Mouse (Mus musculus): ENCODE measurements around the gene Bhlhe40. TPM values are rescaled to one million over a fixed set of nuclear protein-coding genes. Genes with fewer than 3 reads are reported as not detected.

Bhlhe40 gene
- polyA plus RNA-seq, 1 experiment: 56.4 TPM

DNA sequence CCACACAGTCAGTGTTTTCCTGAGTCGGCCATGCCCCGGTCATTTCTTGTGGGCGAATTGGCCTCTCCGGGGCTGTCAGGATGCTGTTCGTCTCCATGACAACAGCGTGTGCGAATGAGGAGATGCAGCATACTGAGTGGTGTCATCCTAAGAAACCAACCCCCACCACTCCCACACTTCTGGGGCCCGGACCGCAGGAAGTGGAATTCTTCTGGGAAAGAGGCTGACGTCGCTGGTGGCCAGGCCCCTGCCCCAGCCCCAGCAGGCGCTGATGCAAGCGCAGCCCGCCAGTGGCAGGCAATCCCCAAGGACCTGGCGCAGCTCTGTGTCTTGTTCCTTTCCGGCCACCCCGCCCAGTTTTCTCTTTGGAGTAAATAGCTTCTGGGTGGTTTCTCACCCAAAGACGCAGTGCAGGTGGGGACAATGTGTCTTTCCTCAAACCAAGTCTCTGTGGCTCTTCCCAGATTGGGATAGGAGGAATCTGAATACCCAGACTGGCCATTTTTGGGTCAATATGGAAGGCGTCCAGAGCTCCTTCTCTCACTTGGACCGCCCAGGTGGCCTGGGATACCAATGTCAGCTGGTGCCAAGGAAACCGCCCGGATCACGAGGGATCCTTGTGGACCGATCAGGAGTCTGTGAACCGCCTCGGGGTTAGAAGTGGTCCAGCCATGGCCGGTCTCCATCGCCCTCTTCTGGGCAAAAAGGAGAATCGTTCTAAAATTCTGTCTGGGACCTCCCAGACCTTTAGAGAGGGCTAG is 49.2 kb downstream of the Bhlhe40 start:
- Histone ChIP-seq H3K4me1 (ENCODE audit: control insufficient read depth, insufficient read depth, low read length) (peaks cover 2% of the 10 kb centered on the region; the same call in 1 of the 2 replicates), H3K4me3 (ENCODE audit: insufficient read depth, low read length) (peak overlapping the region; percentile 24), H3K27ac (ENCODE audit: insufficient read depth, low read length) (peak overlapping the region; percentile 80)
- TF ChIP-seq CTCF (IDR thresholded peaks at IDR 0.05; ENCODE audit: extremely low read depth, insufficient read depth, low read length) (peak; percentile 70), POLR2A (IDR thresholded peaks at IDR 0.05; ENCODE audit: extremely low read depth, insufficient read depth, low read length) (no peak)

DNA sequence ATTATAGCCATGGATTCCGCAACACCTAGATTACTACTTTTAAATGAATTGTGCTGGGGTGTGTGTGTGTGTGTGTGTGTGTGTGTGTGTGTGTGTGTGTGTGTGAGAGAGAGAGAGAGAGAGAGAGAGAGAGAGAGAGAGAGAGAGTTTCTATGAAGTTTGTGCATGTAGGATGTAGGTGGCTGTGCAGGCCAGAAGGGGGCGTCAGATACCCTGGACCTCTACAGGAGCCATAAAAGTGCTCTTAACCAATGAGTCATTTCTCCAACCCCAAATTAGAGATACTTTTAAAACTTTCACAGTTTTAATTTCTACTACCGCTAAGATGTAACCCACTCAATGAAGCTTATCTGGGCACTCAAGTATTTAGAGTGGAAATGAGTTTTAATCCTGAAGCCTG is 50.2 kb downstream of the Bhlhe40 start:
- Histone ChIP-seq H3K4me1 (ENCODE audit: control insufficient read depth, insufficient read depth, low read length) (peaks cover 2% of the 10 kb centered on the region; the same call in 1 of the 2 replicates), H3K4me3 (ENCODE audit: insufficient read depth, low read length) (no peak overlapping the region), H3K27ac (ENCODE audit: insufficient read depth, low read length) (no peak overlapping the region)
- TF ChIP-seq POLR2A (IDR thresholded peaks at IDR 0.05; ENCODE audit: extremely low read depth, insufficient read depth, low read length): no peak
- peak; percentile 25; the same call in 1 of the 2 replicates for TF ChIP-seq CTCF (IDR thresholded peaks at IDR 0.05; ENCODE audit: extremely low read depth, insufficient read depth, low read length)

DNA sequence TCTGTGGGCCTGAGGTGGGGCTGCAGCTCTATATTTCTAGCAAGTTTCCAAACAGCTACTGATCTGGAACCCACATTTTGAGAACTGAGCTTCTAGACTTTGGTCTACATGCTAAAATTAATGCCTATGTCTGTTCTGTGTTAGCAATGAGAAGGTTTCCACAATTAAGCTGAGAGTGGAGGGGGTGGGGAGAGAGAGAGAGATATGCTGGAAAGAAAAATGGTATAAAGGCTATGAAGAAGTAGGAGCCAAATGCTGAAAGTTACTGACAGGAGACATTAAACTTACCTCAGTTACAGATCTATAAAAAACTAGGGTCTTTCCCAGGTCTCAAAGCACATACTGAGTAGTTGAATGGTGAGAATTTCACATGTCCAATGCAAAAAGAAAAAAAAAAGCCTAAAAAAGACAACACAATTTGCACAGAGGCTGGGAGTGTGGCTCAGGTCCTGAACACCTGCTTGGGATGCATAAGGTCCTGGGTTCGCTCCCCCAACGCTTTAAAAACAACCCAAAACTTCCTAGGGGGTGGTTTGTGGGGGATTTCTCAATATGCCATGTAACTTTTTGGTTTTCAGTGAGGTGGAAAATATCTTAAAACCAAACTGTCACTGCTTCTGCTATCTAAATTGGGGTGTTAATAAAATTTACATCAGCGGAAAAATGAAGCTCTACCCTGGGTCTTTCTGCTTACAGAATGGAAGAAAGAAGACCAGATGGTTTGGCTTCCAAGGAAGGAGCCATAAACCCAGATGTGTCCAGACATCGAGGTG is 50.9 kb downstream of the Bhlhe40 start:
- no peak overlapping the region for H3K27ac ChIP-seq (ENCODE audit: insufficient read depth, low read length)
- H3K4me1 ChIP-seq (ENCODE audit: control insufficient read depth, insufficient read depth, low read length): peaks cover 2% of the 10 kb centered on the region; the same call in 1 of the 2 replicates
- H3K4me3 ChIP-seq (ENCODE audit: insufficient read depth, low read length): no peak overlapping the region
- no peak for TF ChIP-seq CTCF (IDR thresholded peaks at IDR 0.05; ENCODE audit: extremely low read depth, insufficient read depth, low read length)
- no peak for TF ChIP-seq POLR2A (IDR thresholded peaks at IDR 0.05; ENCODE audit: extremely low read depth, insufficient read depth, low read length)

DNA sequence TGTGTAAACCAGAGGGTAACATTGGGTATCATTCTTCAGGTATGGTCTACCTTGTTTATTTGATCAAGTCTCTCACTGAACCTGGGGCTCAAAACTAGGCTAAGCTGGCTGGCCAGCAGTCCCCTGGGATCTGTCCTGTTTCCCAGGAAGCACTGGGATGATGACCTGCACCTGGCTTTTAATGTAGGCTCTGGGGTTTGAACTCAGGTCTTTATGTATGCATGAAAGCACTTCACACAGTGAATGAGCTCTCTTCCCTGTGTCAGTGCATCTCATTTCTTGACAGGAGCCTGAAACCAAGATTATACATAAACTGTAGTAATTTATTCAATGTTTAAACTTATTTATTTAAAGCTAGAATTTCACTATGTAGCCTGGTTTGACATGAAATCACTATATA is 51.7 kb downstream of the Bhlhe40 start:
- TF ChIP-seq POLR2A (IDR thresholded peaks at IDR 0.05; ENCODE audit: extremely low read depth, insufficient read depth, low read length) (no peak), CTCF (IDR thresholded peaks at IDR 0.05; ENCODE audit: extremely low read depth, insufficient read depth, low read length) (no peak)
- Histone ChIP-seq H3K4me3 (ENCODE audit: insufficient read depth, low read length) (no peak overlapping the region), H3K4me1 (ENCODE audit: control insufficient read depth, insufficient read depth, low read length) (peaks cover 2% of the 10 kb centered on the region; the same call in 1 of the 2 replicates), H3K27ac (ENCODE audit: insufficient read depth, low read length) (no peak overlapping the region)

DNA sequence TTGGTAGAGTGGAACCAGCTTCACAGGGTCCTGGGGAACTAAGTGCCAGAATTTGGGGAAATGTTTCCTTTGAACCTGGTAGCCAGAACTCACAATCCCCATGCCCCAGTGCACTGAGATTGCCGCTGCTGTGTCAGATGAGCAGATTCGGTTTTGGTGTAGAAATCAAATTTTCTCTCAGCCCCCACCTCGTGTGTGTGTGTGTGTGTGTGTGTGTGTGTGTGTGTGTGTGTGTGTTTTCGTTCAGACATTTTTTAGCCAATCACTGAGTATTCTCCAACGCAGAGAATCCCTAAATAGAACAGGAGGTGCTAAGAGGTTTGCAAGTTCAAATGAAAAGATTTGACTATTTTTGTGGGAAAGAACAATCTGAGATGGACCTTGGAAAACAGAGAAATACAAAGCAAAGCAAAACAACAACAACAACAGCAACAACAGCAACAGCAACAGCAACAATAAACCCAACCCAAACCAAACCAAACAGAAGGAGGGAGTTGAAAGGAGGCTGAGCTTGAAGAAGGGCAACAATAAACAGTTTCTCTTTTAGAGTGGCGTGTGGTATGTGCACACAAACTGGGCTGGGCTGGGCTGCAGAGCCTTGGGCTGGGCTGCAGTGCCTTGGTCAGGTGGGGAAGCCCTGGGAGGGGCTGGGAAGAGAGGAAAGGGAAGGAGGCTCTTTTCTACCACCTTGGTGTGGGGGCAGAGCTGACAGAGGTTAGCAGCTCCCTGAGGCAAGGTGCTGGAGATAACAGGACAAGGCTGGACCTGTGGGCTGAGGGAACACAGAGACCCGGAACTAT is 52.9 kb downstream of the Bhlhe40 start:
- TF ChIP-seq POLR2A (IDR thresholded peaks at IDR 0.05; ENCODE audit: extremely low read depth, insufficient read depth, low read length) (no peak), CTCF (IDR thresholded peaks at IDR 0.05; ENCODE audit: extremely low read depth, insufficient read depth, low read length) (no peak)
- peaks cover 2% of the 10 kb centered on the region; the same call in 1 of the 2 replicates for H3K4me1 ChIP-seq (ENCODE audit: control insufficient read depth, insufficient read depth, low read length)
- no peak overlapping the region for H3K27ac ChIP-seq (ENCODE audit: insufficient read depth, low read length)
- H3K4me3 ChIP-seq (ENCODE audit: insufficient read depth, low read length): no peak overlapping the region

Other genes with a start within 250 kb of the Bhlhe40 start
- 82.1 and 83.6 TPM in 2 replicates for gene Arl8b, start 122.5 kb downstream of the Bhlhe40 start, polyA plus RNA-seq (2012; rRNA removed)
- gene Edem1, start 168.0 kb downstream of the Bhlhe40 start, polyA plus RNA-seq (2012; rRNA removed): 12.9 and 13.2 TPM in 2 replicates